Comparison of ENCODE assay signal across 8 mouse cellular contexts in the genomic region with DNA sequence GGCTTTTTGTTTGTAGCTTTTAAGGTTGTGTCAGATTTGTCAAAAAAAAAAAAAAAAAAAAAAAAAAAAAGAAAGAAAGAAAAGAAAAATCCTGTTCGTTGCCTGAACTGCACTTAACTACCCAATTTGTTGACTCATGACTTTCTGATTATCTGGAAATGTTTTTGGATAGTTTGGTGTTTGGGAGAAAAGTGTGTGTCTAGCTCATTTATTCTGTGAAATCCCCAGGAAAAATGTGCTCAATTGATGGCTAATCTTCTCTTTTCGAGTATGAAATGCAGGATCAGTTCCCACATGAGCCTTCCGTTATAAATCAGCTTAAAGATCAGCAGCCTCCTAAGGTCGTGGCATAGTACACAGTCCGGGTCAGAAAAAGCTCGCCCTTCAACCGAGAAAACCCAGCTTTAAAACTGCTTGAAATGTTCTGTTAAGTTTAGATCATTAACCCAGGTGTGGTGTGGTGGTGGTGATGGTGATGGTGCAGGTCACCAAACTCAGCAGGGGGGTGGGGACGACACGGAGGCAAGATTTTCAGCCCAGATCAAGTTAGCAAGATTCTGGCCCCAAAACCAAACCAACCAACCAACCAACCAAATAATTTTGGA. TPM values are rescaled to one million over a fixed set of nuclear protein-coding genes. Genes with fewer than 3 reads are reported as not detected.
A peak's percentile ranks its signal among the peaks of the same experiment; 100 is the strongest.
DNase-seq lines count a peak whose midpoint lies in the region; ATAC-seq lines count a peak whose summit lies in the region.

No protein-coding gene starts in this region.

- 0 out of 2 replicates have a peak, but pooled peaks cover 5% of the 10 kb centered on the region for H3K27me3 ChIP-seq in heart, embryonic 12.5 days (replicated peaks)
- no peaks in the 10 kb centered on the region for H3K27me3 ChIP-seq in embryonic facial prominence, embryonic 11.5 days (ENCODE audit: control insufficient read depth, insufficient read depth, low read length)
- 0 out of 2 replicates have a peak, but pooled peaks cover 3% of the 10 kb centered on the region for H3K27me3 ChIP-seq in hindbrain, embryonic 16.5 days (replicated peaks; ENCODE audit: control insufficient read depth, insufficient read depth, low read length)
- H3K27me3 ChIP-seq in midbrain, embryonic 10.5 days (ENCODE audit: low read depth, poor library complexity, severe bottlenecking): peaks cover 6% of the 10 kb centered on the region

- no peak for DNase-seq in heart, adult 9 months (ENCODE audit: low spot score in 2 of 2)
- no peak for DNase-seq in embryonic facial prominence, embryonic 11.5 days (ENCODE audit: low spot score)
- no peak for DNase-seq in midbrain, embryonic 10.5 days (ENCODE audit: low spot score)
- DNase-seq in retina, postnatal 1 day: no peak
- DNase-seq in adrenal gland, adult 18-20 months (ENCODE audit: low spot score in 2 of 2): no peak
- DNase-seq in cerebellum, postnatal 36 days: no peak

- no peak overlapping the region for H3K27ac ChIP-seq in heart, embryonic 12.5 days (ENCODE audit: poor library complexity, severe bottlenecking)
- no peak overlapping the region for H3K27ac ChIP-seq in embryonic facial prominence, embryonic 11.5 days (replicated peaks; ENCODE audit: low read depth, low read length)
- no peak overlapping the region for H3K27ac ChIP-seq in hindbrain, embryonic 16.5 days (ENCODE audit: low read depth, low read length)
- H3K27ac ChIP-seq in midbrain, embryonic 10.5 days (replicated peaks): peak overlapping the region; percentile 92

- peak overlapping the region; percentile 77; the same call in 1 of the 2 replicates for H3K9ac ChIP-seq in heart, embryonic 12.5 days
- peak overlapping the region; percentile 75 for H3K9ac ChIP-seq in embryonic facial prominence, embryonic 11.5 days (replicated peaks; ENCODE audit: low read length)
- H3K9ac ChIP-seq in hindbrain, embryonic 16.5 days (ENCODE audit: low read depth, low read length): no peak overlapping the region; the same call in 1 of the 2 replicates

- H3K4me1 ChIP-seq in heart, embryonic 12.5 days (replicated peaks): peaks cover 3% of the 10 kb centered on the region; the same call in 1 of the 2 replicates
- no peaks in the 10 kb centered on the region for H3K4me1 ChIP-seq in embryonic facial prominence, embryonic 11.5 days (ENCODE audit: control insufficient read depth, insufficient read depth, low read length)
- peaks cover 5% of the 10 kb centered on the region; the same call in 1 of the 2 replicates for H3K4me1 ChIP-seq in hindbrain, embryonic 16.5 days (ENCODE audit: control insufficient read depth, insufficient read depth, low read depth, low read length)
- peaks cover 54% of the 10 kb centered on the region for H3K4me1 ChIP-seq in midbrain, embryonic 10.5 days

- 33% methylated on average over 9 of the region's 9 CpGs for WGBS in heart, embryonic 12.5 days
- 18% methylated on average over 9 of the region's 9 CpGs for WGBS in embryonic facial prominence, embryonic 11.5 days
- 17% methylated on average over 9 of the region's 9 CpGs for WGBS in hindbrain, embryonic 16.5 days
- WGBS in midbrain, embryonic 10.5 days: 10% methylated on average over 9 of the region's 9 CpGs

- H3K4me2 ChIP-seq in heart, embryonic 12.5 days: peak overlapping the region; percentile 99
- H3K4me2 ChIP-seq in embryonic facial prominence, embryonic 11.5 days (ENCODE audit: low read depth, low read length): peak overlapping the region; percentile 95
- peak overlapping the region; percentile 98 for H3K4me2 ChIP-seq in hindbrain, embryonic 16.5 days (ENCODE audit: low read length)

- peak overlapping the region; percentile 72 for H3K4me3 ChIP-seq in heart, embryonic 12.5 days
- peak overlapping the region; percentile 58 for H3K4me3 ChIP-seq in embryonic facial prominence, embryonic 11.5 days (ENCODE audit: low read depth, low read length)
- peak overlapping the region; percentile 53 for H3K4me3 ChIP-seq in hindbrain, embryonic 16.5 days (ENCODE audit: low read length)
- peak overlapping the region; percentile 62 for H3K4me3 ChIP-seq in midbrain, embryonic 10.5 days

- no peaks in the 10 kb centered on the region for H3K36me3 ChIP-seq in heart, embryonic 12.5 days
- H3K36me3 ChIP-seq in embryonic facial prominence, embryonic 11.5 days (replicated peaks; ENCODE audit: control insufficient read depth, insufficient read depth, low read depth, low read length): no peaks in the 10 kb centered on the region
- H3K36me3 ChIP-seq in hindbrain, embryonic 16.5 days (ENCODE audit: control insufficient read depth, insufficient read depth, low read length): no peaks in the 10 kb centered on the region
- peaks cover 5% of the 10 kb centered on the region for H3K36me3 ChIP-seq in midbrain, embryonic 10.5 days

- H3K9me3 ChIP-seq in heart, embryonic 12.5 days (replicated peaks): no peaks in the 10 kb centered on the region
- H3K9me3 ChIP-seq in embryonic facial prominence, embryonic 11.5 days (replicated peaks; ENCODE audit: control insufficient read depth, low read length): no peaks in the 10 kb centered on the region
- H3K9me3 ChIP-seq in hindbrain, embryonic 16.5 days (ENCODE audit: control insufficient read depth, low read length): no peaks in the 10 kb centered on the region
- H3K9me3 ChIP-seq in midbrain, embryonic 10.5 days (replicated peaks): peaks cover 5% of the 10 kb centered on the region

- no peak for ATAC-seq in heart, embryonic 12.5 days (ENCODE audit: insufficient number of reproducible peaks, low FRiP score)
- ATAC-seq in embryonic facial prominence, embryonic 11.5 days (replicated peaks; ENCODE audit: insufficient number of reproducible peaks, low FRiP score, low TSS enrichment, low read depth): no peak
- ATAC-seq in hindbrain, embryonic 16.5 days: no peak

RNA-seq across cellular contexts. Expression of a gene that starts 0.7 kb away (rescaled TPM):
- 19.7 and 22.2 TPM in 2 replicates for polyA plus RNA-seq in heart, embryonic 12.5 days (2016; fragmentation: Nextera tagmentation; extraction: Ambion mirVana)
- 2.2 and 4.5 TPM in 2 replicates for polyA plus RNA-seq in embryonic facial prominence, embryonic 11.5 days (2014; fragmentation: Nextera tagmentation; extraction: Ambion mirVana)
- 1.4 and 1.6 TPM in 2 replicates for polyA plus RNA-seq in hindbrain, embryonic 16.5 days (2015; fragmentation: Nextera tagmentation; extraction: Ambion mirVana)
- polyA plus RNA-seq in midbrain, embryonic 10.5 days (2016; fragmentation: Nextera tagmentation; extraction: Ambion mirVana): 5.8 and 8.3 TPM in 2 replicates
- total RNA-seq in adrenal gland, adult 18-20 months (2021): 1 to 10 TPM; 5.1 to 6.0 TPM

RNA-seq across cellular contexts. Expression of a gene that starts 8.9 kb away (rescaled TPM):
- 1.1 and 1.2 TPM in 2 replicates for polyA plus RNA-seq in heart, embryonic 12.5 days (2016; fragmentation: Nextera tagmentation; extraction: Ambion mirVana)
- polyA plus RNA-seq in embryonic facial prominence, embryonic 11.5 days (2014; fragmentation: Nextera tagmentation; extraction: Ambion mirVana): 0.33 and 0.72 TPM in 2 replicates
- polyA plus RNA-seq in hindbrain, embryonic 16.5 days (2015; fragmentation: Nextera tagmentation; extraction: Ambion mirVana): 0.50 and 0.51 TPM in 2 replicates
- polyA plus RNA-seq in midbrain, embryonic 10.5 days (2016; fragmentation: Nextera tagmentation; extraction: Ambion mirVana): 0.85 and 0.89 TPM in 2 replicates
- under 1 TPM; 0.63 to 0.67 TPM for total RNA-seq in adrenal gland, adult 18-20 months (2021)
